Mouse (Mus musculus): ENCODE results near the gene Ubtd1. TPM values are rescaled to one million over a fixed set of nuclear protein-coding genes. Genes with fewer than 3 reads are reported as not detected.

Gene Ubtd1
- total and polyA plus RNA-seq, 3 experiments = 9.1 to 15.5 TPM; not detected in 1

- no peak for DNase-seq (ENCODE audit: low read depth, low spot score)
- no peak overlapping the region for H3K9ac ChIP-seq (ENCODE audit: control insufficient read depth, low read depth, low read length, poor library complexity, severe bottlenecking)
- H3K9me3 ChIP-seq (replicated peaks; ENCODE audit: insufficient read depth, low read length) = no peaks in the 10 kb centered on the region
- TF ChIP-seq TBP (IDR thresholded peaks at IDR 0.05; ENCODE audit: low read depth, low read length) (peak; percentile 78), UBTF (IDR thresholded peaks at IDR 0.05; ENCODE audit: borderline replicate concordance, insufficient read depth, low read depth, low read length) (no peak)
- H3K79me2 ChIP-seq (ENCODE audit: control insufficient read depth, insufficient read depth, low read length, poor library complexity) = no peaks in the 10 kb centered on the region
- H3K4me1 ChIP-seq (ENCODE audit: control insufficient read depth in 1 of 2, insufficient read depth in 2 of 2, low read length in 2 of 2) = no peaks in the 10 kb centered on the region
- H3K27ac ChIP-seq (ENCODE audit: control insufficient read depth, low read depth, low read length) = no peak overlapping the region
- no peak overlapping the region for H3K4me3 ChIP-seq (ENCODE audit: control insufficient read depth in 1 of 2, insufficient read depth in 1 of 2, low read depth in 2 of 2, low read length in 2 of 2)
- peaks cover 5 to 13% of the 10 kb centered on the region in 2 experiments for H3K27me3 ChIP-seq (ENCODE audit: control insufficient read depth in 1 of 2, insufficient read depth in 2 of 2, low read length in 2 of 2)
- no peaks in the 10 kb centered on the region for H3K36me3 ChIP-seq (ENCODE audit: control insufficient read depth in 1 of 2, insufficient read depth in 2 of 2, low read length in 2 of 2)
Measured at GRCm38 (mm10) chr19:42051351-42051750, 69.8 kb downstream of the Ubtd1 start.

- H3K27me3 ChIP-seq (ENCODE audit: control insufficient read depth in 1 of 2, insufficient read depth in 2 of 2, low read length in 2 of 2) = peaks cover 7 to 18% of the 10 kb centered on the region in 2 experiments
- no peak for DNase-seq (ENCODE audit: low read depth, low spot score)
- no peaks in the 10 kb centered on the region for H3K4me1 ChIP-seq (ENCODE audit: control insufficient read depth in 1 of 2, insufficient read depth in 2 of 2, low read length in 2 of 2)
- H3K36me3 ChIP-seq (ENCODE audit: control insufficient read depth in 1 of 2, insufficient read depth in 2 of 2, low read length in 2 of 2) = no peaks in the 10 kb centered on the region
- no peak for TF ChIP-seq MAX (IDR thresholded peaks at IDR 0.05; ENCODE audit: low read length)
- TF ChIP-seq TBP (IDR thresholded peaks at IDR 0.05; ENCODE audit: low read depth, low read length) = no peak
- TF ChIP-seq GABPA (IDR thresholded peaks at IDR 0.05; ENCODE audit: low read depth, low read length) = no peak
- TF ChIP-seq TAL1 (IDR thresholded peaks at IDR 0.05; ENCODE audit: low read length) = no peak
- TF ChIP-seq CHD1 (IDR thresholded peaks at IDR 0.05; ENCODE audit: low read depth, low read length) = no peak
- no peak for TF ChIP-seq ZNF384 (IDR thresholded peaks at IDR 0.05; ENCODE audit: low read depth, low read length)
- TF ChIP-seq BHLHE40 (IDR thresholded peaks at IDR 0.05; ENCODE audit: borderline replicate concordance, low read depth, low read length) = no peak
- no peak for TF ChIP-seq SMC3 (IDR thresholded peaks at IDR 0.05; ENCODE audit: low read depth, low read length)
- TF ChIP-seq ZKSCAN1 (IDR thresholded peaks at IDR 0.05; ENCODE audit: low read depth, low read length) = no peak
- TF ChIP-seq POLR2A (IDR thresholded peaks at IDR 0.05; ENCODE audit: control insufficient read depth in 1 of 2, insufficient read depth in 1 of 2, low read depth in 1 of 2, low read length in 2 of 2, poor library complexity in 1 of 2) = no peak
- TF ChIP-seq MXI1 (IDR thresholded peaks at IDR 0.05; ENCODE audit: low read depth, low read length) = no peak
- no peak for TF ChIP-seq EP300 (IDR thresholded peaks at IDR 0.05; ENCODE audit: low read depth in 1 of 2, low read length in 2 of 2)
- TF ChIP-seq NRF1 (IDR thresholded peaks at IDR 0.05; ENCODE audit: insufficient read depth, low read depth, low read length, poor library complexity, severe bottlenecking) = no peak
- TF ChIP-seq KAT2A (conservative IDR thresholded peaks at IDR 0.05; ENCODE audit: low read depth, low read length) = no peak
- TF ChIP-seq USF1 (IDR thresholded peaks at IDR 0.05; ENCODE audit: low read depth, low read length) = no peak
- H3K79me2 ChIP-seq (ENCODE audit: control insufficient read depth, insufficient read depth, low read length, poor library complexity) = no peaks in the 10 kb centered on the region
- no peak within 1 kb of the TSS for H3K27ac ChIP-seq (ENCODE audit: control insufficient read depth, low read depth, low read length)
- no peaks in the 10 kb centered on the region for H3K9me3 ChIP-seq (replicated peaks; ENCODE audit: insufficient read depth, low read length)
- no peak within 1 kb of the TSS for H3K4me3 ChIP-seq (ENCODE audit: control insufficient read depth in 1 of 2, insufficient read depth in 1 of 2, low read depth in 2 of 2, low read length in 2 of 2)
- H3K9ac ChIP-seq (ENCODE audit: control insufficient read depth, low read depth, low read length, poor library complexity, severe bottlenecking) = no peak within 1 kb of the TSS
Measured at GRCm38 (mm10) chr19:42051948-42052347, 70.4 kb downstream of the Ubtd1 start, which contains the start of gene 4933411K16Rik. 4933411K16Rik (plus strand) TSS chr19:42052248.
